Mouse (Mus musculus): ENCODE results near the gene Trp53i11. TPM values are rescaled to one million over a fixed set of nuclear protein-coding genes. Genes with fewer than 3 reads are reported as not detected.

The Trp53i11 gene
- polyA plus RNA-seq, 1 experiment from 2014 or later = 109 TPM

DNA sequence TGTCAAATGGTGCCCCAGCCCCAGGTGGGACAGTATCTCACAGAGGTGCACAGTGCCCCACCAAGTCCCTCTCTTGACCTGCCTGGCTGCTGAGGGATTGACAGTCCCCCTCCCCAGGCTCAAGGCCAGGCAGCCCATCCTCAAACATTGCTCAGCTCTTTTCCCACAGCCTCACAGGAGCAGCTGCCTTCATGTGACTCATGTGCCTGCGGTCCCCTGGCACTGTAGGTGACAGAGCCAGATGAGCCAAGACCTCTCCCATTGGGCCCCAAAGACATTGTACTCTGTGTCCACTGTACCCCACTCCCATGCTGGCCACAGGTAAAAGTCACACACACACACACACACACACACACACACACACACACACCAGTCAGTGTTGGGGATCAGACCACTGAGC lies 18.8 kb downstream of the Trp53i11 start:
- H3K27me3 ChIP-seq = no peaks in the 10 kb centered on the region
- H3K4me3 ChIP-seq = no peak overlapping the region
- H3K9ac ChIP-seq = no peak overlapping the region; the same call in 1 of the 2 replicates
- ATAC-seq (ENCODE audit: low FRiP score) = no peak
- no peak overlapping the region for H3K4me2 ChIP-seq
- H3K4me1 ChIP-seq (replicated peaks) = peaks cover 28% of the 10 kb centered on the region
- H3K9me3 ChIP-seq = no peaks in the 10 kb centered on the region
- H3K36me3 ChIP-seq = peaks cover 41% of the 10 kb centered on the region
- WGBS = 83% methylated on average over 1 of the region's 1 CpGs
- peak overlapping the region; percentile 62; the same call in 1 of the 2 replicates for H3K27ac ChIP-seq

DNA sequence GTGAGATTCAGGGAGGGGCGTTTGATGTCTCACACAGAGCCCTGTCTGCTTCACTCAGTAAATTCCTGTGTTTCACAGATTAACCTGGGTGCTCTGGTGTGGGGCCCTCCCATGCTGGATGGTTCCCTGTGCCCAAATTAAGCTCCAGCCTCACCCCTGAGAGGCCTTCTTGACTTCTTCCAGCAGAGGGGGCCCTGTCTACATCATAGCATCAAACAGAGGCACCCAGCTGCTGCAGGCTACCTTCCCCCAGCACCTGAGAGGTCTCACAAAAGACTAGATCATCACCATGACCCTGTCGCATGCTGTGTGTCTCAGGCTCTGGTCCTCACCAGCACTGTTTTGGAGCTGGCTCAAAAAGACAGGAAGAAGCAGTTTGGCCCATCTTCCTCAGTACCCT lies 25.0 kb downstream of the Trp53i11 start:
- WGBS = 92% methylated on average over 2 of the region's 2 CpGs
- no peak for ATAC-seq (ENCODE audit: low FRiP score)
- no peaks in the 10 kb centered on the region for H3K27me3 ChIP-seq
- H3K4me3 ChIP-seq = no peak overlapping the region
- peaks cover 28% of the 10 kb centered on the region for H3K4me1 ChIP-seq (replicated peaks)
- H3K4me2 ChIP-seq = no peak overlapping the region
- H3K27ac ChIP-seq = no peak overlapping the region
- H3K9ac ChIP-seq = 0 out of 2 replicates have a peak overlapping the region, but pooled peaks have one; percentile 13
- no peaks in the 10 kb centered on the region for H3K9me3 ChIP-seq
- H3K36me3 ChIP-seq = peaks cover 29% of the 10 kb centered on the region

GRCm38 (mm10) chr2:93212865-93213264 lies 25.5 kb downstream of the Trp53i11 start:
- no peak for ATAC-seq (ENCODE audit: low FRiP score)
- Histone ChIP-seq H3K4me3 (no peak overlapping the region), H3K4me2 (no peak overlapping the region), H3K36me3 (peaks cover 27% of the 10 kb centered on the region), H3K27ac (no peak overlapping the region), H3K9me3 (no peaks in the 10 kb centered on the region), H3K9ac (0 out of 2 replicates have a peak overlapping the region, but pooled peaks have one; percentile 13), H3K4me1 (replicated peaks) (peaks cover 33% of the 10 kb centered on the region), H3K27me3 (no peaks in the 10 kb centered on the region)
- 94% methylated on average over 2 of the region's 2 CpGs for WGBS

- no peaks in the 10 kb centered on the region for H3K9me3 ChIP-seq
- H3K9ac ChIP-seq = no peak overlapping the region
- no peak overlapping the region for H3K4me2 ChIP-seq
- H3K4me3 ChIP-seq = no peak overlapping the region
- H3K36me3 ChIP-seq = peaks cover 22% of the 10 kb centered on the region
- H3K4me1 ChIP-seq (replicated peaks) = peaks cover 43% of the 10 kb centered on the region
- no peak for ATAC-seq (ENCODE audit: low FRiP score)
- no peaks in the 10 kb centered on the region for H3K27me3 ChIP-seq
- H3K27ac ChIP-seq = no peak overlapping the region
- WGBS = 89% methylated on average over 1 of the region's 1 CpGs
Measured at GRCm38 (mm10) chr2:93214192-93214591, 26.8 kb downstream of the Trp53i11 start.

- no peak for ATAC-seq (ENCODE audit: low FRiP score)
- Histone ChIP-seq H3K4me1 (replicated peaks) (peaks cover 50% of the 10 kb centered on the region), H3K9ac (0 out of 2 replicates have a peak overlapping the region, but pooled peaks have one; percentile 13), H3K27ac (no peak overlapping the region), H3K4me3 (no peak overlapping the region), H3K27me3 (0 out of 2 replicates have a peak, but pooled peaks cover 3% of the 10 kb centered on the region), H3K9me3 (no peaks in the 10 kb centered on the region), H3K4me2 (no peak overlapping the region), H3K36me3 (peaks cover 7% of the 10 kb centered on the region)
- WGBS = 71% methylated on average over 10 of the region's 10 CpGs
Measured at GRCm38 (mm10) chr2:93215790-93216189, 28.4 kb downstream of the Trp53i11 start.

DNA sequence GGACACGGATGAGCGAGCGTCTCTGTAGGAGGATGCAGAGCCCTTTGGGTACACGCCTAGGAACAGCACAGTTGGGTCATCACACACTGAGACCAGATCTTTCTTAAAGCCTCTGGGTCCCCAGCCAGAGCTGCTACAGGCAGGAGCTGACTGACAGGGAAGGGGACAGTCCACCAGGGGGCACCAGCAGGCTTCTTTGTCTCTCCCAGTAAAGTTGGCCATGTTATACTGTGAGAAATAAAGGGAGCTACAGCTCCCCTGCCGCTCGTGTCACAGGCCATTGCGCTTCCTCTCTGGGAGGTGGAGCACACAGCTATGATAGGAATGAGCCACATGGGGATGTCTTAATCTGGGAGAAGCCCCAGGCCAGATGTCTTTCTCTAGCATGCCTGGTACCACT lies 29.7 kb downstream of the Trp53i11 start:
- Histone ChIP-seq H3K27me3 (0 out of 2 replicates have a peak, but pooled peaks cover 3% of the 10 kb centered on the region), H3K36me3 (peaks cover 2% of the 10 kb centered on the region), H3K4me1 (replicated peaks) (peaks cover 59% of the 10 kb centered on the region), H3K4me3 (no peak overlapping the region), H3K4me2 (no peak overlapping the region), H3K27ac (peak overlapping the region; percentile 78), H3K9me3 (no peaks in the 10 kb centered on the region), H3K9ac (peak overlapping the region; percentile 46)
- WGBS = 16% methylated on average over 7 of the region's 7 CpGs
- ATAC-seq (ENCODE audit: low FRiP score) = peak; percentile 79

GRCm38 (mm10) chr2:93218353-93218990 lies 31.1 kb downstream of the Trp53i11 start:
- no peak overlapping the region for H3K9ac ChIP-seq
- WGBS = 83% methylated on average over 7 of the region's 7 CpGs
- no peaks in the 10 kb centered on the region for H3K9me3 ChIP-seq
- no peak overlapping the region for H3K4me2 ChIP-seq
- peak overlapping the region; percentile 78; the same call in 1 of the 2 replicates for H3K27ac ChIP-seq
- peaks cover 66% of the 10 kb centered on the region for H3K4me1 ChIP-seq (replicated peaks)
- no peak overlapping the region for H3K4me3 ChIP-seq
- no peak for ATAC-seq (ENCODE audit: low FRiP score)
- H3K36me3 ChIP-seq = peaks cover 7% of the 10 kb centered on the region
- H3K27me3 ChIP-seq = 0 out of 2 replicates have a peak, but pooled peaks cover 3% of the 10 kb centered on the region

- ATAC-seq (ENCODE audit: low FRiP score) = no peak
- H3K36me3 ChIP-seq = peaks cover 7% of the 10 kb centered on the region
- H3K9ac ChIP-seq = no peak overlapping the region
- H3K4me1 ChIP-seq (replicated peaks) = peaks cover 61% of the 10 kb centered on the region
- no peak overlapping the region for H3K27ac ChIP-seq
- no peak overlapping the region for H3K4me3 ChIP-seq
- no peaks in the 10 kb centered on the region for H3K9me3 ChIP-seq
- no peak overlapping the region for H3K4me2 ChIP-seq
- H3K27me3 ChIP-seq = 0 out of 2 replicates have a peak, but pooled peaks cover 3% of the 10 kb centered on the region
- WGBS = 98% methylated on average over 3 of the region's 3 CpGs
Measured at GRCm38 (mm10) chr2:93219576-93219975, 32.2 kb downstream of the Trp53i11 start.

- H3K4me2 ChIP-seq = no peak overlapping the region
- H3K4me3 ChIP-seq = no peak overlapping the region
- H3K27ac ChIP-seq = peak overlapping the region; percentile 23; the same call in 1 of the 2 replicates
- peaks cover 7% of the 10 kb centered on the region for H3K36me3 ChIP-seq
- WGBS = 61% methylated on average over 5 of the region's 5 CpGs
- no peak overlapping the region for H3K9ac ChIP-seq
- no peak for ATAC-seq (ENCODE audit: low FRiP score)
- H3K27me3 ChIP-seq = 0 out of 2 replicates have a peak, but pooled peaks cover 3% of the 10 kb centered on the region
- H3K9me3 ChIP-seq = no peaks in the 10 kb centered on the region
- peaks cover 57% of the 10 kb centered on the region for H3K4me1 ChIP-seq (replicated peaks)
Measured at GRCm38 (mm10) chr2:93220447-93220846, 33.1 kb downstream of the Trp53i11 start.

GRCm38 (mm10) chr2:93223463-93223862 lies 36.1 kb downstream of the Trp53i11 start:
- WGBS = 62% methylated on average over 6 of the region's 6 CpGs
- no peak overlapping the region for H3K4me2 ChIP-seq
- 0 out of 2 replicates have a peak, but pooled peaks cover 3% of the 10 kb centered on the region for H3K27me3 ChIP-seq
- peaks cover 7% of the 10 kb centered on the region for H3K36me3 ChIP-seq
- H3K27ac ChIP-seq = peak overlapping the region; percentile 18; the same call in 1 of the 2 replicates
- no peak overlapping the region for H3K9ac ChIP-seq
- H3K4me1 ChIP-seq (replicated peaks) = peaks cover 61% of the 10 kb centered on the region
- H3K4me3 ChIP-seq = no peak overlapping the region
- ATAC-seq (ENCODE audit: low FRiP score) = no peak
- no peaks in the 10 kb centered on the region for H3K9me3 ChIP-seq

DNA sequence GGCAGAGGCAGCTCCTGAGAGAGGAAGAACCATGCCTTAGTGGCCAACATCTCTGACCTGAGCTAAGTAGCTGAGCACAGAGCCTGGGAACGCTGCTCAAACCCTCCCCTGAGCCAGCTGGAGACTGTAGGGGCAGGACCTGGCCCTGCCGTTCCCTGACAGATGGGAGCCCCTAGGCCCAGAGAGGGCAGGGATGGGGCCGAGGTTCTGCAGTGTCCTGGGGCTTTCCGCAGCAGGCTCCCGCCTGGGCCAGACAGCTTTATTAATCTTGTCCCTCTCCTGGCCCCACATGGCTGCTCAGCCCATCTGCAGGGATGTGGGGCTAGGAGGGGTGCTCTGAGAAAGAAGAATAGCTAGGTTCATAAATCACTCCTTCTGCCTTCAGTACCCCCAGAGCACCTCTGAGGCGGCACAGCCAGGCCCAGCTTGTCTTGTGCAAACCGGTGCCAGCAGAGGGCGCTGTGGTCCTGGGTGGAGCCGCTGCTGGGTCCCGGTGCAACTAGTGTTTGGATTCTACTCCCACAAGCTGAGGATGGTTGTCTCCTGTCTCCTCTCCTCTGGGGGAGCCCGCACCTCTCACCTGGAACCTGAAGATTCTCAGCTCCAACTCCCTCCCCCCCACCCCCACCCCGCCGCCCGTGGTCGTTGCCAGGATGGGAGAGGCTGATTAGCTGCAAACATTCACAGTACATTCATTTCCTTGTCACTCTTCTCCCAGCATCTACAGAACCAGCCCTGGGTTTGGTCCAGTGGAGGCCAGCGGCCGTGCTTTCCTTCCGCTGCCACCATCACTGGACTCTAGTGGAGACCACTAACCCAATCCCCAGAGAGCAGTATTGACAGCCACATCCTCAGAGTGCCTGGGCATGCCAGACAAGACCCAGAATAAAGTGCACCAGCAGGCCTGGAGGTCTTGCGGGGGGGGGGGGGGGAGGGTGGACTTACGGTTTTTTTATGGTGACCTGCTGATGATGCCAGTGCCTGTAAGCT lies 39.6 kb downstream of the Trp53i11 start:
- no peaks in the 10 kb centered on the region for H3K27me3 ChIP-seq
- no peaks in the 10 kb centered on the region for H3K9me3 ChIP-seq
- 9% methylated on average over 20 of the region's 20 CpGs for WGBS
- H3K4me2 ChIP-seq = peak overlapping the region; percentile 34
- peaks cover 61% of the 10 kb centered on the region for H3K4me1 ChIP-seq (replicated peaks)
- H3K27ac ChIP-seq = peak overlapping the region; percentile 78
- H3K36me3 ChIP-seq = peaks cover 6% of the 10 kb centered on the region
- no peak overlapping the region; the same call in 1 of the 2 replicates for H3K4me3 ChIP-seq
- H3K9ac ChIP-seq = peak overlapping the region; percentile 56
- ATAC-seq (ENCODE audit: low FRiP score) = peak; percentile 69

Measured in hindbrain, embryonic 13.5 days (tissue).